Mouse (Mus musculus) spleen, postnatal 36 days (tissue): ENCODE measurements around the gene Tspan18.

Experiments used
- DNase-seq, 2 experiments: peaks; one replicate each; pipeline ENCODE4 v3.0.0; 2022; ENCODE audit warnings: low spot score in 2 of 2, mixed read lengths in 1 of 2

Tspan18 gene

DNA sequence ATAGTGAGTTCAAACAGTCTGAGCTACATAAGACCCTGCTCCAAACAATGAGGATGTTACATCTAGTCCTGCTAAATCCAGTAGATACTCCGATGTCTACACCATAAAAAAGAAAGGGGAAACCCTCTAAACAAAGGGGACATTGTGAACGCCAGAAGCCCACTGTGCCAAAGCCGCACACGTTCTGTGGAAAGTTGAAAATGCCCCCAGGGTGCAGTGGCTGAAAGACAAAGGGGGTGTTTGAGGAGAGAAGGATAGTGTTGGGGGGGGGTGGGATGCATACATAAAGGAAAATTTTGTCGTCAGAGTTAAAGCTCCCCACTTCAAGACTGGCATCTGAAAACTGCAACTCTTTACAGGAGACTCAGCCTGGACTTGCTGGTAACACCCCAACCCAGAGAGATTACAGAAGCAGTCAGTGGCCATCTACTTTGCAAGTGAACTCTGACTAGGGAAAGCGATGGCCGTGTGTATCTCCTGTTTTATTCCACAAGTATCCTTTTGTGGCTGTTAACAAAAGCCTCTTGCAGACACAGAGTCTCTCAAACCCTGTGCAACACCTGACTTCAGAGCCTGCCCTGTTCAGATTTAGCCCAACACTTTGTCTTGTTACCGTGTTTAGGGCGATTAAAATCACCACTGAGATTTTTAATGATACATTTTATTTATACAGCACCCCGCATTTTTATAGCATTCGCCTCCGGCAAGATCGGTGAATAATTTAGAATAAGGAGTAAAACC is 42.9 kb downstream of the Tspan18 start:
- DNase-seq, result no peak

DNA sequence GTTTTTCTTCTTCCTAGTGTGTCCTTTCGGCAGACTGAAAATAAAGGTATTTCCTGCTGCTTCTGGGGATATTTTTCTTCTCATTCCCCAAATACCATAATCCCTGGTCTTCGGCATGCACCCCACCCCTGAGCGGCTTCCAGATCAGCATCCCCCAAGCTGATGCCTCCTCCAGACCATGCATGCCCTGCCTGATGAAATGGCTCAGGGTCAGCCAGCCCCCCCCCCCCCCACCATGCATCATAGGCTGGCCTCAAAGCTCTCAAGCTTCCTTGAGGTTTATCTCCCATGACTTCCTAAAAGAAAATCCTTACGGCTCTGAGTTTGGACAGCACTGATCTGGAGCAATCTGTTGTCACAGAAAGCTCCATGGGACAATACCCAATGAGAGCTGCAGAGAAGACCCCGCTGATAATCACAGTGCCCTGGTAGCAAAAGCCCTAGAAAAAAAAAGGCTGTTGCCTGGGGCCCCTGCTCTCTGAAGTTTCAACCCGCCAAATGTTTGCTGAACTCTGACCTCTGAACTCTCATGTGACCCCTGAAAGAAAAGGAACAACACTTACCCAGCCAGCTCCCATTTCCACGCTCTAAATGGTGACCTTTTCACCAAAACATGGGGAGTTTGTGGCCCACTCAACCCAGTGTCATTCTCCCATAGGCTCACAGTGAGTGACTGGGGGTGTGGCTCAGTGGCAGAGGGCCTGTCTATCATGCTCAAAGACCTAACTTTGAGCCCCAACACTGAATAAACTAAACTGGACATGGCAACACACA is 43.8 kb downstream of the Tspan18 start:
- no peak for DNase-seq

DNA sequence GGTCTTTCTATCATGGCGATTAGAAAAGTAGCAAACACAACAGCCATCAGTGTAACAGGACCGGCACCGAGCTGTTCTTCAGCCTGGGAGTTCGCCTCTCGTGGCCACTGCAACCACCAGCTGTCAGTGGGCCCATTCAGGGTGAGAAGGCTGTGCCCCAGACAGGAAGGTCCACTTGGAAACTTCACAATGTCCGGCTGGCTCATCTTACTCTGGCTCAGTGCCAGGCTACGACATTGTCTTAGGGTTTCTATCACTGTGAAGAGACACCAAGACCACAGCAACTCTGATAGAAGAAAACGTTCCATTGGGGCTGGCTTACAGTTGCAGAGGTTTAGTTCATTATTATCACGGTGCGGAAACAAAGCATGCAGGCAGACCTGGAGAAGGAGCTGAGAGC is 45.1 kb downstream of the Tspan18 start:
- DNase-seq, result no peak

DNA sequence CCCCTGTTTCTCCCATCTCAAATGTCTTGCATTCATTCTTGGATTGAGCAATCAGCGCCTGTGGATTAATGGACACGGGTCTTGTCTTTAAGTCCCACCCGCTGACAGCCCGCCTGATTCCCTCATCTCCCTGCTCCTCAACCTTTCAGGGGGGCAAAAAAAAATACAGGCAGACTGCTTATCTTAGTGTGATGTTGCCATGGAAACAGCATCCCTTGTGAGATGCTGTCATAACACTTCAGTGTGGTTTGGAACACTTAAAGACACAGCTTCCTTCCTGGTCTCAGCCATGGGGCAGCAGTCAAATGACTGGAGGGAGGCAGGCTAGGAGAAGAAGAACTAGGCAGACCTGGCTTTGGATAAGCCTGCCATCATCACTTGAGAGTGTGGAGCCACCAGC is 47.0 kb downstream of the Tspan18 start:
- DNase-seq, result no peak

DNA sequence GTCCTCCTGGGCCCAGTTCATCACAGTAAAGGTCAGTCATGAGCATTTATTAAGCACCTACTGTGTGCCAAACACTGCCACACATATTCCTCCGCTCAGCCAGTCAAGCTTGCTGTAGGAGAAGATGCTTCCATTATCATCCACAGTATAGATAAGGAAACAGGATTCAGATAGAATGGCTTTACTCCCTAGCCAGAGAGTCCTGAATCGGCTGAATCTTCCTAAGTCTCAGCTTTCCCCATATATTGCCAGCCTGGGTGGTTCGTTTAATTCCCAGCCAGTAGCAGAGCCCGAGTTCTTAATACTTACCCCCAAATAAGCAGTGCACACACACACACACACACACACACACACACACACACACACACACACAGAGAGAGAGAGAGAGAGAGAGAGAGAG is 47.6 kb downstream of the Tspan18 start:
- DNase-seq, result no peak

DNA sequence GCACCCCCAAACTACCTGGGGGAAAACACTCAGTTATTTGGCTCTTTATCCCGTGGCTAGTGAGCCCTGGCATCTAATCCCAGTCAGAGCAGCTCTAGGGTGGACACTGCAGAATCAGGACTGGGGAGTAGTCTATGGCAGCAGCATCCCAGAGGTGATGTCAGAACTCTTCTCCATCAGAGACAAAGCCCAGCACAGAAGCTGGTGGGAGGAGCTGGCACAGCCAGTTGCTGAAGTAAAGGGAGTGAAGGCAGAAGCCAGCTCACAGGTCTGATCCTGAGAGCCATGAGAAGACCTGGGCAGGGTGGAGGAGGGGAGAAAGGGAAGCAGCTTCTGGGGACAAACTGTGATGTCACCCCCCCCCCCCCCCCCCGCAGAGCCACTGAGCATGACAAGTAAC is 48.0 kb downstream of the Tspan18 start:
- DNase-seq, result no peak

DNA sequence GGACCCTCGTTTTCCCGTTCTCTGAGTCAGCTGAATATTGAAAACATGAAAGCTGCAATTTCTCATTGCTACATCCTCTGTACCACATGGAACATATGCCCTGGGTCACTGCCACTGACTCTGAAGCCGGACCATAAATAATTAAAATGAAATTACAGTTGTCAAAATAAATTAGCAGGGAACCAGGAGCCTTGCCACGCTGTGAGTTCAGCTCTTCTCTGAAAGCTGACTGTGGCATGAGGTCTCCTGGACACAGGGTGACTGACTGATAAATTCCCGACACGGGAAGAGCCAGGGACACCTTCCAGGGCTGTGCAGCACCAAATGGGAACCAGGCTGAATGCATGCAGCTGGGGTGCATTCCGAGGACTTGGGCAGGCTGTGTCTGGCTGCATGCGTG is 48.5 kb downstream of the Tspan18 start:
- DNase-seq, result no peak

DNA sequence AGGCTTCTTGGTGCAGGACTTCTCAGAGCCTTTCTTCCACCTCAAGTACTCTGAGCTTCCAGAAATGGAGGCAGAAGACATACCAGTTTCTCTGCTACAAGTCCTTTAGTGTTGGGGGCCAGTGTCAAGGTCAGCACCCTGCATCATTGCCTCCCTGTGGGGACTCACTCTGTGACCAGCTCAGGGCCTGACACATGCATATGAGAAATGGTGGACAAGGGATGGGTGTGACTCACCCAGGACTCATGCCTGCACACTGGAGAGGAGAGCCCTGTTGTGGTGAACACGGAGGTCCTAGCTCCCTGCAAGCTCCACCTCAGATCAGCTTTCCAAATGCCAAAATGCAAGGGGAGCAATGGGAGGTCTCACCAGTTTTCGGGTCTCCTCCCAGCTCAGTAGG is 49.7 kb downstream of the Tspan18 start:
- DNase-seq, result no peak

DNA sequence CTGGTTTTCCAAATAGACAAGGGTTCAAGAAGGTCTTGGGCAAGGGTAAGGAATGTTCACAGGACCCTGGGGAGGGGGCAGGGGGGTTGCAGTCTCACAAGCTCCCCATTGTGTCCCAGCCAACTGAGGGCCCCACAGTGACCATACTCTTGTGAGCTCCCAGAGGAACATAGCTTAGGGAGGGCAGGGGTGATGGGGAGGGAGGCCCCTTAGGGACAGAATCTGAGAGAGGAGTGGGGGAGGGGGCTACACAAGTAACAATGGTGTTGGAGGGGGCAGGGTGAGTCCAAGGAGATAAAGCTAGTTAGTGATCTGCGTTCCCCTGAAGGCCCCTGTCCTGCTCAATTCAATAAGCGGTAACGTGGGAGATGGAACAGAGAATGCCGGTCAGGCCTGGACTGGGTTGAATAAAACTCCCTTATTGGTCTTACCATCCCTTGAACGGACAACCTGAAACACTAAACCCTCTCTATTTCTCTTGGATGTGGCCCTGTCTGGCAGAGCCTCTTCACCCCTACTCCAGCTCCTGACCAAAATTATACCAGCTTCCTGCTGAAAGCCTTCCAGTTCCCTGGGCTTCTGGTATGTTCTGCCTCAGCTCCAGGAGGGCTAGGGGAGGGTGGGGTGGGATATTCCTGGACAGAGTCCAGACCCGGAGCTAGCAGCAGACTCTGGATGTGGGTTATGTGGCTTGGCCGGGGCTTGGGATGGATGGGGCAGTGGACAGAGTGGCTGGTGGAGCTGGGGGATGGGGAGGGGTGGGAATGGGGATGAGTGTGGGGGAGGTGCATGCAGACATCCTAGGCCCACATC is 50.6 kb downstream of the Tspan18 start:
- no peak for DNase-seq

DNA sequence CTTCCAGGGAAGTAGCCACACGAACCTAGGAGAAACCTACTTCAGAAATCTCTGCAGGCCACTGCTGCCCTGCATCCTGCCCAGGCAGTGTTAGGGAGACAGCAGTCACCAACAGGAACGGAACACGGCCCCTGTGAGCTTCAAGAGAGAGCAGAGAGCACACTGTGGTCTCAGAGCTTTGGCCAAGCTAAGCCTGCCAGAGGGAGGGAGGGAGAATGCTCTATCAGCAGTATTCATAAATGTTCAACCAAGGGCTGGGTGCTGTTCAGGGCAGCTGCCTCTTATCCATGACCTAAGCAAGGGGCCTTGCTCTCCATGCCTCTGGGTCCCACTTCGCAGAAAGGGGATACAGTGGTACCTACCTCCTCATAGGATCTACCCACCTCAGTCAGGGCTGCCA is 51.7 kb downstream of the Tspan18 start:
- no peak for DNase-seq

DNA sequence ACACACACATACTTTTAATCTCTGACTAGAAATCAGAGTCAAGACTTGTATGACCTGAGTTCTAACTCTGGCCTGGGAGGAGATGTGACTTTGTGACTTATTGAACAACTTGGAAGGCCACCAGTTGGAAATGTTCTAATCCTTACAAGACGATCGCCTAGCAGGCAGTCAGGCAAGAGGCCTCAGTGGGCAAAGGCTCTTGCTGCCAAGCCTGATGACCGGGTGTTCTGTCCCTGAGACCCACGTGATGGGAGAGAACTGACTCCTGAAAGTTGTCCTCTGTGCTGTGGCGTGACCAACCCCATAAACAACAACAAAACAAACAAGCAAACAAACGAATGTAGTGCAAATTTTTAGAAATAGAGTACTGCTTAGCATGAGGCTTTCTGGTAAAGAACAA is 52.8 kb downstream of the Tspan18 start:
- no peak for DNase-seq

DNA sequence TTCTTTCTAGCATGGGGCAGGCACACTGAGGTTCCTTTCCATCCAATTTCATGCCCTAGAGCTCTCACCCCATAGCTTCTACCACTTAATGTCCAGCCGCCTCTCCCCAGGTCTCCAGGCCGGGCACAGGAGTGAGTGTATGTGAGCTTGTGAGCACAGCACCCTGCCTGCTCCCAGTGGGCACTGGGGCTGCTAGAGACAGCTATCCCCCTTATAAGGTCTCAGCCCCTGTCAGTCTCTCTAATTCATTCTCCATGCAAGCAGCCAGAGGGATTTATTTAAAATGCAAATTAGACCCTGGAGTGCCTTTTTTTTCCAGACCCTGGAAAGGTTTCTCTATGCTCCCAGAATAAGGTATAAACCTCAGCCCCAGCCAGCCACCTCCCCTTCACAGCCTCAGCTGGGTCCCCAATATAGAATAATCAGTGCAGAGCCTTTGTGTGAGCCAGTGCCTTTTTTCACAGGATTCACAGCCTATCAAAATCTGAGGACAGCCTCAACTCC is 54.1 kb downstream of the Tspan18 start:
- DNase-seq, result no peak

DNA sequence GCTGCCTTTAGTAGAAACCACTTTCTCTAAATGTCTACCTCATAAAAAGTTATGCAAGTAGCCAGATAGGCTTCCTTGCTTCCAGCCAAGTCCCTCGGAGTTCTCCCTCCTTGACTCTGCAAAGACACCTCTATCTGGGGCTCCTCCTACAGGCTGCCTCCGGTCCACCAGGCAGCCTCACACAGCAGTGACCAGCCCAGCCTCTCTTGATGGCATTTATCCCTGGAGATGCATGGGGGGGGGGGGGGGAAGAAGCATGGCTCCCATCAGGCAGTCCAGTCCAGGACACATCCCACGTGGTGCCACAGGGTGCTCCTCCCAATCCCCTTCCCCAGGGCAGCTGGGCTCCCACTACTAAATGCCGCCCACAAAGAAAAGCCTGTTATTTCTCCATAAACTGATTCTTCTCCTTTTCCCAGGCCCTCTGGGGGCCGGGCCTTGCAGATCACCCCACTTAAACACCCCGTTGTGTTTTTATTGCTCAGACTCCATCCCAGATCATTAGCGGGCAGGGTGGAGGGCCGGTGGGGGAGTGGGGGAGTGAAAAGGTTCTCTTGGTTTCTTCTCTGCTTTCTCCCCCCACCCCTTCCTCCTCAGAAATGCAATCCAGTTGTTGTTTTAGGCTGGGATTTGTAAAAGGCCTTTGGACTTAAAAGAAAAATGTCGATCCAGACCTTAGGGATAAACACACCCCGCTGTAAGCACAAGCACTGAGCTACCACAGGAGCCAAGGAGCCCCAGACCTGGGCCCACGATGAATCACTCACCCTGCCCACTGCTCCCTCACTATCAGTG is 55.9 kb downstream of the Tspan18 start:
- no peak for DNase-seq

DNA sequence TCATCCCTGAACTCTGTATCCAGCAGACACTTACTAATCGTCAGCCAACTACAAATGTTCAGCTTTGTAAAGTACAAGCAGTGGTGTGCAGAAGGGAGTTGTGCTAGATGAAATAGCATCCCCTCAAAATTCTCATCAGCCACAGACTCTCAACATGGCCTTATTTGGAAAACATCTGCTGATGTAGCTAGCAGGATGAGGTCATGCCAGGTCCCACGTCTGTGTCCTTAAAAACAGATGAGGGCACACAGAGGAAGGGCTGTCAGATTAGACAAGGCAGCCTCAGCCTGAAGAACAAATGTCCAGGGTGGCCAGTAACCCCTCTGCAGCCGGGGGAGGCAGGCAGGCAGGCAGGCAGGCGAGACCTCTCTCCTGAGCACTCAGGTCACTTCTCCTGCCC is 56.8 kb downstream of the Tspan18 start:
- DNase-seq, result no peak

DNA sequence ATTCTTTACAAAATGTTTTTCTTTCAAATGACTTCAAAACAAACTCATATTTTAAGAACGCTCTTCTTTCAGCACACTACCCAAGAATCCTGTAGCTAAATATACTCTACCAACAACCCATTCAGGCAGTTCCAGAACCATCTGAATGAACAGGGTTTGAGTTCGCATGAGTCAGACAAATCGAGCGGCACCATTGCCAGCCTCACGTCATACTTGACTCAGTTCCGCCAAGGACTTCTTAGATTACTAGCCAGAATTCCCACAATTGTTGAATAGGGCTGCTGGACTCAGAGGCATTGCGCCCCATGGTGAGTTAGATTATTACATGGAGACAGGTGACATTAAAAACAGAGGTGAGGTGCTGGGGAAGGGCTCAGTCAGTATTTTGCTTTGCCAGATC is 58.3 kb downstream of the Tspan18 start:
- DNase-seq, result no peak

DNA sequence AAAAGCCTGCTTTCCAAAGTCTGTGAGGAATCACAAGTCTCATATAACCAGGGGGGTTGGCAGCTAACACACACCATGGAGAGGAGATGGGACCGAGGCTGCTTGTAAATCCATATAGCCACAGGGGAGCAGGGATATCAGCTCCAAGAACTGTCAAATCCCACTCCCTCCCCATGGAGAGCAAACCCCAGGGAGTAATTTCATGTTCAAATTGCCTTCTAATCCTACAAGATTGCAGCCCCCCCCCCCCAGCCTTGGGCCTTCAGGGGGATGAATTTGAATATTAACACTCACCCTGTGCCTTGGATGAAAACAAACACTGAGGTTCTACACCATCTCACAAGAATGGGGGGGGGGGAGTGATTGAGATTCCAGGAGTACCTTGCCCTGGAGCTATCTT is 60.4 kb downstream of the Tspan18 start:
- DNase-seq, result no peak

DNA sequence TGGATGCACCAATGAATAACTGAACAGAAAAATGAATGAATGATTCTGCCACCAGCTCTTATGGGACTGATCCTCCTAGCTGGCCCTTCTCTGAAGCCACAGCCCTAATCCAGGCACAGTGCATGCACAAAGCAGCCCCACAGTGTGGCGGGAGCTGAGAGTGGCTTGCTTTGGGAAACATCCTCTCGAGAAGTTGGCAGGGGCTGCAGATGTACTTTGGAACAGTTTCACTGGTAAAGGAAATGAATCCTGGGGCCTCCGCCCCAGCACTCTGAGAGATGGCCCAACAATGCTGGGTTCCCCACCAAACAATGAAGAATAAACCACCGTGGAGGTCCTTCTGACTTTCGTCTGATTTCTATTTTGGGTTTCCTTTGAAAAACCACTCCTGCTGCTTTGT is 64.2 kb downstream of the Tspan18 start:
- DNase-seq, result no peak

DNA sequence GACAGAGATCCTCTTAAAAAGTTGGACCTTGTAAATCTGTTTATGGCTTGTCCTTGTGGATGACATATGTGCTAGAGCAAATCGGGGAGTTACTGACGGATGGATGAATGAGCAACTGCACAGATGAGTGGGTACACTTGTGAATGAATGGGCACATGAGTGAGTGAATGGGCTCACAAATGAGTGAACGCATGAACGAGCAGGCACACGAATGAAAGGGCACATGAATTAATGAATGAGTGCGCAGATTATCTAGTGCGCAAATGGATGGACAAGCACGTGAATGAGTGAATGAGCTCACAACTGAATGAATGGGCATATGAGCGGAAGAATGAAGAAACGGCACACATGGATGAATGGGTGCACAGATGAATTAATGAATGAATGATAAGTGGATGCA is 64.7 kb downstream of the Tspan18 start:
- DNase-seq, result no peak

DNA sequence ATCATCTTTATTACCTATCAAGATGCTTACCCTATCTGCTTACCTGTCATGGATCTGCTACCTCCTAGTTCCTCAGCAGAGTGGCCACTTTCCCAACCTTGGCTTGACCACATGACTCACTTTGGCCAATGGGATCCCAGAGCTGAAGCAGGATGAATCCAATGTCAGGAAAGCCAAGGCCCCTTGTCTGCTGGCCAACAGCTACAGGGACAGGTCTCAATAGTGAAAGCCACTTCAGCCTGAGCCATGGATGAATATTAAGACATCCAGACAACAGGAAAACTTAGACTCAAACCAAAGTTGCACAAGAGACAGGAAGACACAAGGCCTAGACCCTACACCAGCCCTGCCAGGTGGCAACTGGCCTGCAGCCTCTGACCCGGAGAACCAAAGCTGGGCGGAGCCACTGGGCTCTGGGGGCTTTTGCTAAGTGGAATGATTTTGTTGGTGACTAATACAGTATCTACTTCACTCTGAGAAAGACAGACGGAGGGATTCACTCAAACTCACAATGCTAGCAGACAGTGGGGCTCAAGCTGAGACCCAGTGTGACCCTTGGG is 65.5 kb downstream of the Tspan18 start:
- DNase-seq, result no peak

DNA sequence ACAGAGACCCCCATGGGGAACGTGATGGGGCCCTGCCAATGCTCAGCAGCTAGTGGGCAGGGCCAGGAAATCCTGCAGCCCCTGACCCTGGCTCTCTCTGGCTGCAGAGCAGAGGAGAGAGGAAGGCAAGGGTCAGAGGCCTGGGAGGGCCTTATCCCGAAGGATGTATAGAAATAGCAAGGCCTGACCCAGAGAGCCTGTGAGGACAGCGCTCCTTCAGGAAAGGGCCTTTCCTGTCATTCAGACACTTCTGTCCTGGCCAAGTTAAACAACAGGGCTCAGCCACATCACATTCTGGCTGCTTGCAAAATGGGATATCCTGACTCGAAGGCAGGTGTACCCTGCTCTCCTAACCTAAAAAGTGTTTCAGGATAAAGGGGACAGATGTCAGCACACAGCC is 66.5 kb downstream of the Tspan18 start:
- no peak for DNase-seq

DNA sequence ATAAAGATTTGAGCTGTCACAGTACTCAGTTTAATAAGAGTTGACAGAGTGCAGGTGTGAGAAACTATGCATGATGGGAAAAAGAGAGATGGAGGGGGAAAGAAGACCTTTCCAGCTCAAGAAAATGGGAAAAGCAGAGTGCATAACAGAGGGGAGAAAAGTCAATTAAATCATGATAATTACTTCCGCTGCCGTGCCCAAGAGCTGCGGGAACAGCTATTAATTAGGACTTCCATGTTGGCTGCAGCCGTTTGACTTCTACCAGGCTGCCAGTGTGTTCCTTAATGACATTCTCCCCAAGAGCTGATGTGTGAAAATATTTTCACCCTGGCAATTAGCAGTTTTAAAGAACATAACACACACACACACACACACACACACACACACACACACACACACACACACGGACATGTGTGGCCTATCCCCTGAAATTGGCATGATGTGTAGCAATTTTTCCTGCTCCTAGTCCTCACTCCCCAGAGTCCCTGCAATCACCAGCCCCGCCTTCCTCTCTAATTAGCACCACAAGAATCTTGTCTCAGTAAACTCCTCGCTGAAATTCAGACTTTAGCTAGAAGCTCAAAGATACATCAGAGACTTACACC is 67.6 kb downstream of the Tspan18 start:
- no peak for DNase-seq
